9 mouse cellular contexts compared by ENCODE assay signal in genomic region chr17:51811086-51811868, GRCm38 (mm10). TPM values are rescaled to one million over a fixed set of nuclear protein-coding genes. Genes with fewer than 3 reads are reported as not detected.
A peak's percentile ranks its signal among the peaks of the same experiment; 100 is the strongest.
DNase-seq lines count a peak whose midpoint lies in the region; ATAC-seq and TF ChIP-seq lines count a peak whose summit lies in the region.
"Had no signal": no experiment of that assay in that cellular context is flagged by ENCODE, and none has a peak within 500 bp of the region (broad histone marks: within the 10 kb centered on the region; RNA-seq: fewer than 3 reads in every experiment).

No protein-coding gene starts in this region.

- no peaks in the 10 kb centered on the region for H3K36me3 ChIP-seq in forebrain, embryonic 15.5 days
- H3K36me3 ChIP-seq in hindbrain, embryonic 13.5 days, result no peaks in the 10 kb centered on the region
- no peaks in the 10 kb centered on the region for H3K36me3 ChIP-seq in limb, embryonic 14.5 days (ENCODE audit: control insufficient read depth, insufficient read depth, low read length)
- no peaks in the 10 kb centered on the region for H3K36me3 ChIP-seq in myocyte (ENCODE audit: control insufficient read depth, insufficient read depth)

- no peaks in the 10 kb centered on the region for H3K27me3 ChIP-seq in forebrain, embryonic 15.5 days
- H3K27me3 ChIP-seq in hindbrain, embryonic 13.5 days, result no peaks in the 10 kb centered on the region
- H3K27me3 ChIP-seq in limb, embryonic 14.5 days (ENCODE audit: control insufficient read depth, insufficient read depth, low read length), result peaks cover 10% of the 10 kb centered on the region
- H3K27me3 ChIP-seq in myocyte (ENCODE audit: control insufficient read depth, insufficient read depth, insufficient read length), result peaks cover 19% of the 10 kb centered on the region
- H3K27me3 ChIP-seq: CH12.LX had no signal

- H3K27ac ChIP-seq in forebrain, embryonic 15.5 days (replicated peaks), result peak overlapping the region; percentile 94
- H3K27ac ChIP-seq in hindbrain, embryonic 13.5 days, result peak overlapping the region; percentile 97
- no peak overlapping the region for H3K27ac ChIP-seq in limb, embryonic 14.5 days (replicated peaks; ENCODE audit: low read depth, low read length)

- H3K4me2 ChIP-seq in forebrain, embryonic 15.5 days (replicated peaks), result peak overlapping the region; percentile 81
- H3K4me2 ChIP-seq in hindbrain, embryonic 13.5 days, result peak overlapping the region; percentile 70
- H3K4me2 ChIP-seq in limb, embryonic 14.5 days (replicated peaks; ENCODE audit: low read depth, low read length, severe bottlenecking), result peak overlapping the region; percentile 88
- peak overlapping the region; percentile 66 for H3K4me2 ChIP-seq in myocyte (ENCODE audit: low read depth)

- no peak for TF ChIP-seq POLR2A in brain, embryonic 14.5 days (IDR thresholded peaks at IDR 0.05; ENCODE audit: borderline replicate concordance, extremely low read depth, insufficient read depth, insufficient read length, poor library complexity, severe bottlenecking)
- TF ChIP-seq POLR2A in limb, embryonic 14.5 days (IDR thresholded peaks at IDR 0.05; ENCODE audit: borderline replicate concordance, extremely low read depth, insufficient read depth, insufficient read length), result no peak
- no peak for TF ChIP-seq POLR2A in myocyte (IDR thresholded peaks at IDR 0.05; ENCODE audit: insufficient read length, low read depth)

- intact Hi-C loops in heart, postnatal 25 days (cut with DNase I), result no loop called here

- peaks cover 34% of the 10 kb centered on the region for H3K4me1 ChIP-seq in forebrain, embryonic 15.5 days
- H3K4me1 ChIP-seq in hindbrain, embryonic 13.5 days (replicated peaks), result peaks cover 39% of the 10 kb centered on the region
- H3K4me1 ChIP-seq in limb, embryonic 14.5 days (ENCODE audit: control insufficient read depth, insufficient read depth, low read length), result peaks cover 2% of the 10 kb centered on the region; the same call in 1 of the 2 replicates

- no peak for TF ChIP-seq CTCF in brain, embryonic 14.5 days (IDR thresholded peaks at IDR 0.05; ENCODE audit: borderline replicate concordance, extremely low read depth, insufficient read depth, insufficient read length)

- ATAC-seq in forebrain, embryonic 15.5 days (replicated peaks), result no peak
- ATAC-seq in hindbrain, embryonic 13.5 days (ENCODE audit: low FRiP score), result no peak
- ATAC-seq in limb, embryonic 14.5 days (ENCODE audit: low FRiP score, low read depth), result no peak

- H3K9me3 ChIP-seq in forebrain, embryonic 15.5 days, result no peaks in the 10 kb centered on the region
- H3K9me3 ChIP-seq in hindbrain, embryonic 13.5 days, result no peaks in the 10 kb centered on the region
- H3K9me3 ChIP-seq in limb, embryonic 14.5 days (ENCODE audit: control insufficient read depth, low read length), result no peaks in the 10 kb centered on the region

- no peaks in the 10 kb centered on the region for H3K79me2 ChIP-seq in myocyte (ENCODE audit: control insufficient read depth, insufficient read depth)

- peak; percentile 92 for DNase-seq in heart, adult 11 months
- no peak for DNase-seq in heart, postnatal 25 days (ENCODE audit: low spot score)
- DNase-seq in brain, embryonic 14.5 days (ENCODE audit: low read depth), result peak; percentile 88
- DNase-seq in limb, embryonic 14.5 days (ENCODE audit: low spot score), result no peak
- no peak for DNase-seq in T-cell, adult 2 months (ENCODE audit: low spot score)

- WGBS in forebrain, embryonic 15.5 days, result 2% methylated on average over 8 of the region's 8 CpGs
- WGBS in hindbrain, embryonic 13.5 days, result 3% methylated on average over 8 of the region's 8 CpGs
- 8% methylated on average over 8 of the region's 8 CpGs for WGBS in limb, embryonic 14.5 days

- H3K9ac ChIP-seq in forebrain, embryonic 15.5 days (replicated peaks), result peak overlapping the region; percentile 89
- peak overlapping the region; percentile 95 for H3K9ac ChIP-seq in hindbrain, embryonic 13.5 days
- H3K9ac ChIP-seq in limb, embryonic 14.5 days (ENCODE audit: low read depth, low read length, severe bottlenecking), result peak overlapping the region; percentile 81; the same call in 1 of the 2 replicates

- no peak overlapping the region for H3ac ChIP-seq in myocyte (ENCODE audit: control insufficient read depth, insufficient read length)

- H3K4me3 ChIP-seq in forebrain, embryonic 15.5 days, result peak overlapping the region; percentile 89
- peak overlapping the region; percentile 86 for H3K4me3 ChIP-seq in hindbrain, embryonic 13.5 days
- H3K4me3 ChIP-seq in limb, embryonic 14.5 days (replicated peaks; ENCODE audit: low read length), result peak overlapping the region; percentile 80
- H3K4me3 ChIP-seq in myocyte, result peak overlapping the region; percentile 11

TF ChIP-seq in myocyte, 11 proteins besides CTCF, POLR2A, EP300 and RAD21:
- TF ChIP-seq MYOG (IDR thresholded peaks at IDR 0.05; ENCODE audit: control insufficient read depth in 1 of 3, insufficient read depth in 1 of 3, insufficient read length in 2 of 3, low read depth in 2 of 3) (no peak), MAX (IDR thresholded peaks at IDR 0.05; ENCODE audit: low read depth) (no peak), REST (IDR thresholded peaks at IDR 0.05; ENCODE audit: insufficient read depth, insufficient read length) (no peak), CEBPB (IDR thresholded peaks at IDR 0.05; ENCODE audit: insufficient read depth, poor library complexity, severe bottlenecking) (no peak), E2F4 (IDR thresholded peaks at IDR 0.05; ENCODE audit: insufficient read depth) (no peak), POLR2AphosphoS2 (IDR thresholded peaks at IDR 0.05; ENCODE audit: insufficient read length, low read depth) (no peak), TCF3 (IDR thresholded peaks at IDR 0.05; ENCODE audit: insufficient read length, low read depth) (no peak), USF1 (IDR thresholded peaks at IDR 0.05; ENCODE audit: low read depth) (no peak), MYOD1 (IDR thresholded peaks at IDR 0.05; ENCODE audit: control insufficient read depth in 1 of 3, insufficient read length in 2 of 3, low read depth in 2 of 3) (no peak), TCF12 (IDR thresholded peaks at IDR 0.05; ENCODE audit: insufficient read depth, poor library complexity, severe bottlenecking) (no peak)

RNA-seq across cellular contexts. Expression of gene Satb1, which starts 21.8 kb away (rescaled TPM):
- total RNA-seq in heart, postnatal 25 days (2021), result 10 to 100 TPM; 24.0 to 24.5 TPM
- polyA plus RNA-seq in brain, embryonic 14.5 days (2012; rRNA removed), result 44.2 and 56.8 TPM in 2 replicates
- polyA plus RNA-seq in forebrain, embryonic 15.5 days (2015; fragmentation: Nextera tagmentation; extraction: Ambion mirVana), result 40.1 and 47.2 TPM in 2 replicates
- 31.4 and 32.1 TPM in 2 replicates for polyA plus RNA-seq in hindbrain, embryonic 13.5 days (2015; fragmentation: Nextera tagmentation; extraction: Ambion mirVana)
- 22.9 and 25.3 TPM in 2 replicates for polyA plus RNA-seq in limb, embryonic 14.5 days (2012; rRNA removed)
- 22.4 TPM in 2 replicates for polyA plus RNA-seq in limb, embryonic 14.5 days (2014; fragmentation: Nextera tagmentation; extraction: Ambion mirVana)
- polyA plus RNA-seq in myocyte (2012; fragmentation: generic; extraction: Trizol), result 0.67 TPM
- total RNA-seq: CH12.LX had no signal

Comparison
In these comparisons a context has a peak if more than half of its experiments do, and no peak if none do; other contexts are left out.
1. DNase-seq: peak in heart, adult 11 months (single experiment) and brain, embryonic 14.5 days (single experiment); none in heart, postnatal 25 days (single experiment), limb, embryonic 14.5 days (single experiment) and T-cell, adult 2 months (single experiment).
2. H3K4me3 ChIP-seq: peak in every context shown above with its lines; median percentile 89 in forebrain, embryonic 15.5 days; 86 in hindbrain, embryonic 13.5 days; 80 in limb, embryonic 14.5 days; 11 in myocyte.
3. RNA of gene Satb1, which starts 21.8 kb away (polyA plus RNA-seq): 44.2 to 56.8 TPM in brain, embryonic 14.5 days, 40.1 to 47.2 TPM in forebrain, embryonic 15.5 days, 31.4 to 32.1 TPM in hindbrain, embryonic 13.5 days and 22.4 to 25.3 TPM in limb, embryonic 14.5 days; 0.67 TPM in myocyte (single experiment); every median in the first group is over 10 times any median in the second.
4. Peak in every context shown above with its lines, with median percentiles within 50 percentile points of each other: H3K4me2 ChIP-seq and H3K9ac ChIP-seq.